Mouse (Mus musculus) c-Kit-positive CD71-positive TER-119-negative erythroid progenitor cells, embryonic 14.5 days (primary cell): ENCODE measurements around the gene Fbxo27.
"Not testable (repeated sequence)": the region's sequence is repeated elsewhere in the genome, so short reads cannot be mapped to it uniquely, and the experiment has no call there.

Source experiments
- DNase-seq: peaks from one replicate; pipeline ENCODE4 v3.0.0-alpha.2; 2013; ENCODE audit warnings: low read depth

Gene Fbxo27

DNA sequence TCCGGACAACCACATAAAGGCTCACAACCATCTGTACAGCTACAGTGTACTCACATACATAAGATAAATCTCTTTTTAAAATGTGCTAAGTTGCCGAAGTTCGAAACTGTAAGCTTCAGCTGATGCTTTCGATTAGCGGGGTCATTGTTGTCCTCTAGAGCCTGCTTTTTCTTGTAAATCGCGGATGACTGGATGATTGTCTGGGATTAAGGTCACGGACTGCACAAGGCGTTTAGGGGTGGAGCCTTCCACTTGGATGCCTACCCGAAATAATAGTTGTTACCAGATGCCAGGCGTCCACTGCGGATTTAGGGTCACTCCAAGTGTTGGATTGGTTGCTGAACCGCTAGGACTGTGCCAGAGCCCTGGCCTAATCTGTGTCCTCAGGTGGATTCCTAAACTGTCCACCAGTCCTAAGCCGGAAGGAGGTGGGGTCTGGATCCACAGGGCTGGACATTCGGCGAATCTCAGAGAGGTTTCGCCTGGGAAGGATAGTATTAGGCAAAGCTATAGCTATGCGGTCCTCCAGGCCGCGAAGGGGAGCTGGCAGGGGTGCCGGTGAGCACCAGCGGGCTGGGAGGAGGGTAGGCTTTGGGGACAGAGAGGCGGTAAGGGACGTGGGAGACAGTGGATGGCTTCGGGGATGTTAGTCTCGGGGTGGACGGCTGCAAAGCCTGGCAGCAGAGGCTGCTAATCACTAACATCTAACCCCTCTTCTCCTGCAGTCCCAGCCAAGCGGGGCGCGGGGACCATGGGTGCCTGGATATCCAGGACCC, at the start of gene Fbxo27:
Gene Fbxo27 (plus strand): TSS at position 305 of the 776 bp plus-strand sequence.
- no peak for DNase-seq

GRCm38 (mm10) chr7:28645366-28645765, 47.3 kb upstream of the Fbxo27 start:
- no peak for DNase-seq

DNA sequence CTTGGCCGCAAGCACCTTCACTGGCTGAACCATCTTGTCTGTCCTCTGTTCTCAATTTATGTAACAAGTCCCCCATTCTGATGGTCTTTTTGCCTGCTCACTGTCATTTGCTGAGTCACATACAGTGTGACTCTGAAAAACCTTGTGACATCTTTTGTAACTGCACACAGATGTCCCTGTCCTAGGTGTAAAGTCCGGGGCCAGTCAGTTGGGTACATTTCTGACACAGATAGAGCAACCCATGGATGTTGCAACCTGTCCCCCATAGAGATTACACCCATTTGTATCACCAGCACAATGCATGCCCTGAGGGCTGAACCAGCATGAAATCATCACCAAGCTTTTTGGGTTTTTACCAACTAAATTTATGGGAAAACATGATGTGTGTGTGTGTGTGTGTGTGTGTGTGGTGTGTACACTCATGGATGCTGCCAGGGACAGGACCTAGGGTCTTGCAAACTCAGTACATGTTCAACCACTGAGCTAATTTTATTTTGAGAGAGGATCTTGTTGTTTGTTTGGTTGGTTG, 46.6 kb upstream of the Fbxo27 start:
- no peak for DNase-seq

DNA sequence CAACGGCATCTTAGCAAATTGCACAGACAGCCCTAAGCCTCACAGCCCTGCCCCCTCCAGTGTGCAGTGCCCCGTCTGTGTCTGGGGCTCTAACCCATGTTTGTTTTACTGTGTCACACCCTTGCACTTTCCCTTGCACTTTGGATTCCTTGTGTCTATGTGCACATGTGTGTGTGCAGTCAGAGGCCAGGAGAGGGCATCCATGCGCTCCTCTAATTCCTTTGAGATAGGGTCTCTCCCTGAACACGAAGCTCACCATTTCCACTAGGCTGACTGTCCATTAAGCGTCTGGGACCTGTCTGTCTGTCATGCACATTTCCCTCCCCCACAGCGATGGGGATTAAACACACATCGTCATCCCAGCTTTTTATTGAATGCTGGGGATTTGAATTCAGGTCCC, 45.6 kb upstream of the Fbxo27 start:
- no peak for DNase-seq

DNA sequence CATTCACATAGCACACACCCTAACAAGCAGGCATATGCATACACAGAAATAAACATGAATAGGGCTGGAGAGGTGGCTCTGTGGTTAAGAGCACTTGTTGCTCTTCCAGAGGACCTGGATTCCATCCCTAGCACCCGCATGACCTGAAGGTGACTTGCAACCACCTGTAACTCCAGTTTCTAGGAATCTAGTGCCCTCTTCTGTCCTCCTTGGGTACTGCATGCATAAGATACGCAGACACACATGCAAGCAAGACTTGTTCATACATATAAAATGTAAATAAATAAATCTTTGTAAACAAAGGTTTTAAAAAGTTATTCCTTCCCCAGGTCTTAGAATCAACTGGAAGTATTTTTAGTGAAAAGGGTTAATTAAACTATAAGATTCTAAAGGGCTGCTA, 41.5 kb upstream of the Fbxo27 start:
- peak; percentile 6 for DNase-seq

GRCm38 (mm10) chr7:28656430-28656829, 36.2 kb upstream of the Fbxo27 start:
- no peak for DNase-seq

GRCm38 (mm10) chr7:28665620-28666579, 26.7 kb upstream of the Fbxo27 start:
- DNase-seq = no peak

- no peak for DNase-seq
These were observed 21.5 kb upstream of the Fbxo27 start for GRCm38 (mm10) chr7:28671172-28671571.

DNA sequence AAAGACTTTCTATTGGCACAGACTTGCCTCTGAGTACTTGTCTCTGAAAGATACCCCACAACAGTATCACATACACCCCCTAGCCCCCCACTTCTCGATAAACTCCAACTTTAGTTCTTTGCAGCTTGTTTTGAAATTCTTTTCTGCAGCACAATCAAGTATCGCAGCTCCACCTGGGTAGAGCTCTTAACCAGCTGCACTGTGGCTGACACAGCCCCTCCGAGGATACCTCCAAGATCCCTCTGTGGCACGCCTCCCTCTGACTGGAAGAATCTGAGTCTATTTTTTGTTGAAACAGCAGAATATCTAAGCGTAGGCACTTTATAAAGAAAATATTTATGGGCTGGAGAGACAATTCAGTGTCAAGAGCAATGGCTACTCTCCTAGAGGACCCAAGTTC, 20.4 kb upstream of the Fbxo27 start:
- no peak for DNase-seq

DNA sequence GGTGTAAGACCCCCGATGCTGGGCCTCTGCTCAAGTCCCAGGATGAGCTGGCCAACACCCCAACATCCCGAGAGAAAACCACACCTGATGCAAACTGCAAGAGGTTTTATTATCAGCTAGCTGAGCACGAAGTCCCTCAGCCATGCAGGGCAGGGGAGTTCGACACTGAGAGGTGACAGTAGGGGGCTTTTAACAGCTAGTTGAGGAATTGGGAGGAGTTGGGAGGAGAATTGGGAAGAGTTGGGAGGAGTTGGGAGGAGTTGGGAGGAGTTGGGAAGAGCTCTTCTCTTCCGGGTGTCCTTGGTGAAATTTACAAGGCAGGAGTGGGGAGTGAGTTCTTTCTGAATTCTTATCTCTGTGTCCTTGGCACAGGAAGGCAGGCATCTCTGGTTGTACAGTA, 19.9 kb upstream of the Fbxo27 start:
- not testable (repeated sequence) for DNase-seq

DNA sequence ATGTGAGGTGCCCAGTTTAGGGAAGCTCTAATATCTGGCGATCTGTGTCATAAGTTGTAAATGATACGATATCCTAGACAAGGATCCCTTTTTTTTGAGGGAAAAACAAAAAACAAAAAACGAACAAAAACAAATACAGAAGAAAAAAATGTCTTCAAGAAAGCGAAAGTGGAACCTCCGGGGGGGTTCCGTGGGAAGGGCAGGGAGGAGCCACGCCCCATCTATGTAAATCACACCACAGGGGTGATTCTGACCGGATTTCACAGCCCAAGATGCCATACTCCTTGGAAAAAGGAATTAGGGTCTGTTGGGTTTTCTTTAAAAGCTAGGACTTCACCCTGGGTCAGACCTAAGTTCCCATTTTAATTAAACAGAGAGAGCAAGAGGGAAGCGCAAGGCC, 17.7 kb upstream of the Fbxo27 start:
- DNase-seq = no peak

DNA sequence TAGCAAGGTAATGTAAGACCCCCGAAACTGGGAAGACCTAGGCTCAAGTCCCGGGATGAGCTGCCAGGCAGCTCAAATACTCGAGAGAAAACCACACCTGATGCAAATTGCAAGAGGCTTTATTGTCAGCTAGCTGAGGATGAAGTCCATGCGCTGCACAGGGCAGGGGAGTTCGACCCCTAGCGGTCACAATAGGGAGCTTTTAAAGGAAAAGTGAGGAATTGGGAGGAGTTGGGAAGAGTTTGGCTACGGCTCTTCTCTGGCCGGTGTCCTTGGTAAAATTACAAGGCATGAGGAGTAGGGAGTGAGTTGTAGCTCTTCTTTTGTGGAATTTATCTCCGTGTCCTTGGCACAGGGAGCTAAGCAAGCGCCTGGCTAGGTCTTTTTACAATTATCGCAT, 16.9 kb upstream of the Fbxo27 start:
- DNase-seq = no peak

- DNase-seq = no peak
These were observed 15.7 kb upstream of the Fbxo27 start for GRCm38 (mm10) chr7:28676811-28677541.

GRCm38 (mm10) chr7:28677624-28678023, 15.0 kb upstream of the Fbxo27 start:
- DNase-seq = no peak

GRCm38 (mm10) chr7:28691075-28691474, 1.6 kb upstream of the Fbxo27 start:
- DNase-seq = no peak

DNA sequence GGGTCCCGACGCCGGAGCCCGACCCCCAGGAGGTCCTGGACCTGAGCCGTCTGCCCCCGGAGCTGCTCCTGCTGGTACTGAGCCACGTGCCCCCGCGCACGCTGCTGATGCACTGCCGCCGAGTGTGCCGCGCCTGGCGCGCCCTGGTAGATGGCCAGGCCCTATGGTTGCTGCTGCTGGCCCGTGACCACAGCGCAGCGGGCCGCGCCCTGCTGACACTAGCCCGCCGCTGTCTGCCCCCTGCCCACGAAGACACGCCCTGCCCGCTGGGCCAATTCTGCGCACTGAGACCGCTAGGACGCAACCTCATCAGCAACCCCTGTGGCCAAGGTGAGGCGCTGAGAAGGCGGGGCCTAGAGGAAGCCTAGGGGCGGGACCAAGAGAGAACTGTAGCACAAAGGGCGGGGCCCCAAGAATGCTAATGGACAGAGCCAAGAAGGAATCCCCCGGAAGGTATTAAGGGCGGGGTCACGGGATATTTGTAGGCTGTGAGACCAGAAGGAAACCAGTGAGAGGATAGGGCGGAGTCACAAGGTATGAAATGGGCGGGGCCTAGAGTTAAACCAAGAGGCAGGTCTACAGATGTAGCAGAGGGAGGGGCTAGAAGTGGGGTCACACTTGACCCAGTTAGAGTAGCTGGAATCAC, 795 bp downstream of the Fbxo27 start:
- peak; percentile 51 for DNase-seq

DNA sequence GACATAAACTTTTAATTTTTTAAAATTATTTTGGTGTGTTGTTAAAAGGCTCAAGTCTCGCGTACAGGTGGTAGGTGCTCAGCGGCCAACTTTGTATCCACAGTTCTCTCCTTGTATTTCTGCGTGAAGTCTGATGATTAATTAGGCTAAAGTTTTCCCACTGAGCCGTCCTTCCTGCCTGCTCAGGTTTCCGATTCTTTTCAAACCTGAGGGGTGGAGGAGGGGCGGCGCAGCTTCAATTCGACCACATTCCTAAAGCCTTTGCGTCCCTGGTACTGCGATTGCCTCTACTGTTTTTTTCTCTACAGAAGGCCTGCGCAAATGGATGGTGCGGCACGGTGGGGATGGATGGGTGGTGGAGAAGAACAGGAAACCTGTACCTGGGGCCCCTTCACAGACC, 1.8 kb downstream of the Fbxo27 start:
- DNase-seq = no peak

- no peak for DNase-seq
These were observed 2.4 kb downstream of the Fbxo27 start for GRCm38 (mm10) chr7:28694966-28695511.

- no peak for DNase-seq
These were observed 4.6 kb downstream of the Fbxo27 start for GRCm38 (mm10) chr7:28697277-28697676.

- no peak for DNase-seq
These were observed 7.6 kb downstream of the Fbxo27 start for GRCm38 (mm10) chr7:28700269-28700668.

DNA sequence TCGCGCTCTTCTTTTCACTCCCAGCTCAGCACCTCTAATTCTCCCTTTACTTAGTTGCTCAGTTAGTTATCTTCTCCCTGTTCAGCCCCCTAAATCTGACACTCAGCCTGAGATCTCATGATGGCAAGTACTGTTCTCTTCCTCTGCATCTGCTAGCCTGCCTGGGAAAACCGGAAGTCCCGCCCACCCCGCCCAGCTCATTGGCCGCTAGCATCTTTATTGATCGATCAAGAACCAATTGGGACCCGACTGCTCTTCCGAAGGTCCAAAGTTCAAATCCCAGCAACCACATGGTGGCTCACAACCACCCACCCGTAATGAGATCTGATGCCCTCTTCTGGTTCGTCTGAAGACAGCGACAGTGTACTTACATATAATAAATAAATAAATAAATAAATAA, 8.7 kb downstream of the Fbxo27 start:
- DNase-seq = not testable (repeated sequence)
